Mouse (Mus musculus) neural tube, embryonic 15.5 days (tissue): Measurements from ENCODE around the gene Ube2o. TPM values are rescaled to one million over a fixed set of nuclear protein-coding genes. Genes with fewer than 3 reads are reported as not detected.
A peak's percentile ranks its signal among the peaks of the same experiment; 100 is the strongest.
"Not testable (repeated sequence)": the region's sequence is repeated elsewhere in the genome, so short reads cannot be mapped to it uniquely, and the experiment has no call there.

ENCODE experiments used
- ATAC-seq: fragments of 200-750 bp; cut with Nextera tagmentation; 2 replicates; pipeline ENCODE4 v1.8.0; 2017; ENCODE audit warnings: mild to moderate bottlenecking, moderate TSS enrichment, moderate library complexity; ENCODE audit not compliant: low FRiP score
- H3K27ac ChIP-seq: fragments of 300-500 bp; sonication (generic); replicated peaks from 2 replicates; pipeline ENCODE4 v1.5.1; 2015; ENCODE audit warnings: mild to moderate bottlenecking, inconsistent platforms
- H3K27me3 ChIP-seq: fragments of 300-500 bp; sonication (generic); replicated peaks from 2 replicates; pipeline ENCODE4 v1.6.1; 2015; ENCODE audit warnings: inconsistent platforms
- H3K36me3 ChIP-seq: fragments of 300-500 bp; sonication (generic); 2 replicates; pipeline ENCODE4 v1.6.1; 2015; ENCODE audit warnings: inconsistent platforms
- H3K4me1 ChIP-seq: fragments of 300-500 bp; sonication (generic); 2 replicates; pipeline ENCODE4 v1.6.1; 2015; ENCODE audit warnings: inconsistent platforms
- H3K4me2 ChIP-seq: fragments of 300-500 bp; sonication (generic); 2 replicates; pipeline ENCODE4 v1.6.1; 2015; ENCODE audit warnings: inconsistent platforms, mild to moderate bottlenecking, moderate library complexity
- H3K4me3 ChIP-seq: fragments of 300-500 bp; sonication (generic); replicated peaks from 2 replicates; pipeline ENCODE4 v1.5.1; 2015; ENCODE audit warnings: mild to moderate bottlenecking, inconsistent platforms
- H3K9ac ChIP-seq: fragments of 300-500 bp; sonication (generic); replicated peaks from 2 replicates; pipeline ENCODE4 v1.6.1; 2015; ENCODE audit warnings: mild to moderate bottlenecking, inconsistent platforms
- H3K9me3 ChIP-seq: fragments of 300-500 bp; sonication (generic); replicated peaks from 2 replicates; pipeline ENCODE4 v1.6.1; 2016; ENCODE audit warnings: inconsistent platforms
- WGBS: fragments of 180-500 bp; shearing (Covaris S2); methylation state at CpG from one replicate; pipeline ENCODE4 v1.1.7; 2015; ENCODE audit warnings: mixed read lengths; 5-methylcytosine and 5-hydroxymethylcytosine counted together
- polyA plus RNA-seq: library from polyadenylated mRNA; unstranded; fragments of >200 nt; fragmentation: Nextera tagmentation; extraction: Ambion mirVana; gene quantifications from 2 replicates; pipeline ENCODE4 v1.2.1, GENCODE M21; 2015

Gene Ube2o
- polyA plus RNA-seq, 1 experiment from 2014 or later = 32.4 TPM

- Histone ChIP-seq H3K4me1 (peaks cover 11% of the 10 kb centered on the region), H3K9me3 (no peaks in the 10 kb centered on the region), H3K36me3 (no peaks in the 10 kb centered on the region), H3K4me2 (no peak overlapping the region), H3K9ac (no peak overlapping the region), H3K4me3 (no peak overlapping the region), H3K27ac (0 out of 2 replicates have a peak overlapping the region, but pooled peaks have one; percentile 48), H3K27me3 (no peaks in the 10 kb centered on the region)
- 18% methylated on average over 7 of the region's 7 CpGs for WGBS
- ATAC-seq = no peak; the same call in 1 of the 2 replicates
Measured at GRCm38 (mm10) chr11:116501005-116501746, 80.1 kb downstream of the Ube2o start.

- Histone ChIP-seq H3K9ac (no peak overlapping the region), H3K9me3 (no peaks in the 10 kb centered on the region), H3K36me3 (no peaks in the 10 kb centered on the region), H3K4me1 (peaks cover 19% of the 10 kb centered on the region), H3K4me2 (peak overlapping the region; percentile 54), H3K27me3 (no peaks in the 10 kb centered on the region), H3K27ac (no peak overlapping the region), H3K4me3 (no peak overlapping the region)
- ATAC-seq = no peak
- 45% methylated on average over 6 of the region's 6 CpGs for WGBS
Measured at GRCm38 (mm10) chr11:116499018-116499417, 82.2 kb downstream of the Ube2o start.

GRCm38 (mm10) chr11:116498596-116498995 is 82.7 kb downstream of the Ube2o start:
- Histone ChIP-seq H3K4me2 (peak overlapping the region; percentile 54), H3K27me3 (no peaks in the 10 kb centered on the region), H3K36me3 (no peaks in the 10 kb centered on the region), H3K9me3 (no peaks in the 10 kb centered on the region), H3K4me3 (peak overlapping the region; percentile 25), H3K9ac (no peak overlapping the region), H3K4me1 (peaks cover 19% of the 10 kb centered on the region), H3K27ac (no peak overlapping the region)
- 27% methylated on average over 34 of the region's 34 CpGs for WGBS
- ATAC-seq = no peak

DNA sequence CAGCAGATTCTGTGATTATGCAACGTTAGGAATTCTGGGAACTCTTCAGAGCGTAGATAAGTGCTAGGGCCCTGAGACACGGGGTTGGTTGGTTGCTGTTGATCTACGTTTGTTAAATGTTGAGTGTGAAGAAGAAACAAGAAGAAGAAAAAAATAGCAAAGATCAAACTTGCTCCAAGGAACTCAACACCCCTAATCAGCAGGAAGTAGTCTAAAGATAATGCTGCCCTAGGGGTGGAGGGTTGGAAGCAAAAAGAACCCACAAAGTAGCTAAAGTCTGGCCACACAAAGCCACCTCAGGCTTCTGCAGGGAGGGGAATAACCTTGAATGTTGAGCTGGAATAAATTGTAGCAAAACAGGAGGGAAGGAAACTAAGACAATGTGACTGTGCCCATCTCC is 83.9 kb downstream of the Ube2o start:
- H3K4me1 ChIP-seq = peaks cover 19% of the 10 kb centered on the region
- no peak overlapping the region for H3K4me2 ChIP-seq
- H3K27me3 ChIP-seq = no peaks in the 10 kb centered on the region
- H3K36me3 ChIP-seq = no peaks in the 10 kb centered on the region
- H3K9ac ChIP-seq = no peak overlapping the region
- no peaks in the 10 kb centered on the region for H3K9me3 ChIP-seq
- ATAC-seq = no peak
- H3K4me3 ChIP-seq = no peak overlapping the region
- no peak overlapping the region for H3K27ac ChIP-seq
- 90% methylated on average over 4 of the region's 4 CpGs for WGBS

DNA sequence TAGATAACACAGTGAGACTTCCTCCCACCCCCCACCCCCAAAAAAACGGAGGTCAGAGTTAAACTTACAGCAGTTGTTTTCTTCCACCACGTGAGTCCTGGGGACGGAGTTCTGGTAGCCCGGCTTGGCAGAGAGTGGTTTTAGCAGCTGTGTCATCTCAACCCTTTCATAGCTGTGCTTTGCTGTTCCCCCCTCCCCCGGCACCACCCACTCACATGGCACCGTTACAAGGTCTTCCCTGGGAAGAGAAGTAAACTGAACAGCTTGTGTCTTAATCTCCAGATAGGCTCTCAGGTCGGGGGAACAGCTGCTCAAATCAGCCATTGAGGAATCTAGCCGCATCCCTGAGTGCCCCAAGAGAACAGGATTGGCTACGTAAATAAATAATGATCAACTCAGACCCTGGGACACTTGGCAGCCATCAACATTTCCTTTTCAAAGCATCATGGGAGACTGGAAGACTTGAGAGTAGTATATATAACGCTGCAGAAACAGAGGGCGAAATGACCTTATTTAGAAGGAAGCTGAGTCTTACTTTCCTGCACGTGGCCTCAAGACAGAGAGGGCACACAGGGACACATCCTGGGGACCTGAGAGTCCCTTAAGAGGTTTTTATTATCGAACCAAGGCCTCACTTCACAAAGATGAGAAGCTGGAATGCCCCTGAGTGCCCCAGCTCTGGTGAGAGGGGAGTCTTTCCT is 86.6 kb downstream of the Ube2o start:
- peaks cover 17% of the 10 kb centered on the region for H3K4me1 ChIP-seq
- H3K36me3 ChIP-seq = no peaks in the 10 kb centered on the region
- no peak for ATAC-seq
- H3K9ac ChIP-seq = no peak overlapping the region
- no peaks in the 10 kb centered on the region for H3K27me3 ChIP-seq
- H3K27ac ChIP-seq = no peak overlapping the region; the same call in 1 of the 2 replicates
- WGBS = 41% methylated on average over 13 of the region's 13 CpGs
- no peaks in the 10 kb centered on the region for H3K9me3 ChIP-seq
- H3K4me2 ChIP-seq = no peak overlapping the region
- no peak overlapping the region for H3K4me3 ChIP-seq

DNA sequence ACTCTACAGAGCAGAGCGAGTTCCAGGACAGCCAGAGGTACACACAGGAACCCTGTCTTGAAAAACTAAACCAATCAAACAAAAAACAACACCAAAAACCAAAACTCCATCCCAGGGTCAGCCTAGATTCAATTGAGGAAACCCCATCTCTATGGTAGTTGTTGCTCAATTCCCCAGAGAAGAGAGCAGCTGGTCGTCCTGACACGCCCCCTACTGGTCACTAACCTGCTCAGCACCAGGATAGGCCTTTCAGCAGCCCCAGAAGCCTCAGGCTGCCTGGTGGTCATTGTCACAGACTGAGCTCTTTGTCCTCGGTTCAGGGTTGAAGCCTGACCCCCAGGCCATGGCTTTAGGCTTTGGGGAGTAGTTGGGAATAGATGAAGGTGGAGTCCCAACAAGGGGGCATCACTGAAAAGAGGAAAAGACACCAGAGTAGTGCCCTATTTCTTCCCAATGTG is 87.4 kb downstream of the Ube2o start, which contains the start of gene Prpsap1:
Gene Prpsap1 (minus strand): TSS at position 408 of the 458 bp plus-strand sequence.
- H3K4me1 ChIP-seq = peaks cover 24% of the 10 kb centered on the region
- H3K9me3 ChIP-seq = no peaks in the 10 kb centered on the region
- ATAC-seq = no peak
- H3K4me3 ChIP-seq = no peak within 1 kb of the TSS
- no peaks in the 10 kb centered on the region for H3K27me3 ChIP-seq
- no peak within 1 kb of the TSS for H3K4me2 ChIP-seq
- H3K36me3 ChIP-seq = no peaks in the 10 kb centered on the region
- no peak within 1 kb of the TSS for H3K9ac ChIP-seq
- no peak within 1 kb of the TSS; the same call in 1 of the 2 replicates for H3K27ac ChIP-seq
- 26% methylated on average over 4 of the region's 4 CpGs for WGBS

GRCm38 (mm10) chr11:116493191-116493590 is 88.1 kb downstream of the Ube2o start:
- Histone ChIP-seq H3K4me2 (no peak overlapping the region), H3K36me3 (no peaks in the 10 kb centered on the region), H3K9ac (no peak overlapping the region), H3K9me3 (no peaks in the 10 kb centered on the region), H3K4me1 (peaks cover 26% of the 10 kb centered on the region), H3K27me3 (no peaks in the 10 kb centered on the region), H3K4me3 (no peak overlapping the region), H3K27ac (no peak overlapping the region)
- ATAC-seq = no peak
- WGBS = 89% methylated on average over 5 of the region's 5 CpGs

DNA sequence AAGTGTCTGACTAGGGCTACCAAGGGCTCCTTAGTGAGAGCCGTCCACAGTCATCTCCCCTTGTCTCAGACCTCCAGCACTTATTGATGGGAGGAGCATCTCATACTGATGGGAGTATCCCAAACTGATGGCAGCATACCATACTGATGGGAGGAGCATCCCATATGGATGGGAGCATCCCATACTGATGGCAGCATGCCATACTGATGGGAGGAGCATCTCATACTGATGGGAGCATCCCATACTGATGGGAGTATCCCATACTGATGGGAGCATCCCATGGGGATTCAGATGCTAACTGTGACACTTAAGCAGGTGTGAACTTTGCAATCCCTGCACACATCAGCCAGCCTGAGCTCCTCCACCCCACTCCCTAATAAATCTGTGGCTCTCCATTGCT is 88.7 kb downstream of the Ube2o start:
- peaks cover 32% of the 10 kb centered on the region for H3K4me1 ChIP-seq
- ATAC-seq, H3K4me2 ChIP-seq, H3K9ac ChIP-seq, H3K27ac ChIP-seq, H3K27me3 ChIP-seq, H3K9me3 ChIP-seq, H3K36me3 ChIP-seq, H3K4me3 ChIP-seq: not testable (repeated sequence)
- WGBS = 91% methylated on average over 1 of the region's 1 CpGs

- Histone ChIP-seq H3K4me1 (peaks cover 32% of the 10 kb centered on the region), H3K27me3 (no peaks in the 10 kb centered on the region), H3K4me2 (peak overlapping the region; percentile 73), H3K36me3 (peaks cover 11% of the 10 kb centered on the region; the same call in 1 of the 2 replicates), H3K9me3 (no peaks in the 10 kb centered on the region), H3K27ac (no peak overlapping the region), H3K4me3 (no peak overlapping the region), H3K9ac (no peak overlapping the region)
- 70% methylated on average over 6 of the region's 6 CpGs for WGBS
- ATAC-seq = no peak
Measured at GRCm38 (mm10) chr11:116491338-116491737, 89.9 kb downstream of the Ube2o start.

DNA sequence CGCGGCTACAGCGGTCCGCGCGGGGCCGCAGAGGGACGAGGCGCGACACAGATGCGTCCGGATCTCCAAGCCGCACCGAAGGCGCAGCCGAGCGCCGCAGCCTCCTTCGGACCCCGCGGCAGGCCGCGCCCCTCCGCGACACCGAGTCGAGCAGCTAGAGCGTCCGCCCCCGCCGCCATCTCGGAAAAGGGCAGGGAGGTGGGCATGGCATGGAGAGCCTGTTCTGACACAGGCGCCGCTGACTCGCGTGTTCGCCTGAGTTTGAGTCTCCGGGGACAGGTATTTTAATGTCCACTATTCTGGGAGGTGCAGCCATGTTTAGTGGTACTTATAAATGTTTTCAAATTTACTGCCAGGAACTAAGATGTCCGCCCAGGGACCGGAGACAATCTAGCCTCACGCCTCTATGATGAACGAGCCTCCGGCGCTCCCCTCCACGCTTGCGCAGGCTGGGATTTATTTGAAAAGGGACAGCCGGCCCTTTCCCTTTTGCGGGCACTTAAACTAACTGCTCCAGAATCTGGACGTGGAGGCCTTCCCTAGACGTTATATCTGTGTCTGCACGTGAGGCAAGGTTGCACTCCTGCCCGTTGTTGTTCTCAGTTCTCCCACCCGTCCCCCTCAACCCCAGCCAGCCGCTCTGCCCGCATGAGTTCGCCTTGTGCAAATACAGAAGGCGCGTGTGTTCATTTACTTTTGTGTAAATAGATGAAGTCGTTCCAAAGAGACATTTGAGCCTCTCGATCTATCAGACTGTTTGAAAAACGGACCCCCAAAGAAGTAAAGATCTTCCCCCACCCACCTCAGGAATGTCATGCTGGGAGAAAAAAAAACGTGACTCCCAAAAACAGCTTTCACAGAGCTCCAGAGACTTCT is 90.8 kb downstream of the Ube2o start:
- Histone ChIP-seq H3K36me3 (peaks cover 18% of the 10 kb centered on the region), H3K4me2 (peak overlapping the region; percentile 73), H3K4me1 (peaks cover 32% of the 10 kb centered on the region), H3K4me3 (peak overlapping the region; percentile 99), H3K27ac (peak overlapping the region; percentile 92), H3K27me3 (no peaks in the 10 kb centered on the region), H3K9me3 (no peaks in the 10 kb centered on the region), H3K9ac (peak overlapping the region; percentile 96)
- WGBS = under 1% methylated on average over 62 of the region's 62 CpGs
- ATAC-seq = peak; percentile 93

DNA sequence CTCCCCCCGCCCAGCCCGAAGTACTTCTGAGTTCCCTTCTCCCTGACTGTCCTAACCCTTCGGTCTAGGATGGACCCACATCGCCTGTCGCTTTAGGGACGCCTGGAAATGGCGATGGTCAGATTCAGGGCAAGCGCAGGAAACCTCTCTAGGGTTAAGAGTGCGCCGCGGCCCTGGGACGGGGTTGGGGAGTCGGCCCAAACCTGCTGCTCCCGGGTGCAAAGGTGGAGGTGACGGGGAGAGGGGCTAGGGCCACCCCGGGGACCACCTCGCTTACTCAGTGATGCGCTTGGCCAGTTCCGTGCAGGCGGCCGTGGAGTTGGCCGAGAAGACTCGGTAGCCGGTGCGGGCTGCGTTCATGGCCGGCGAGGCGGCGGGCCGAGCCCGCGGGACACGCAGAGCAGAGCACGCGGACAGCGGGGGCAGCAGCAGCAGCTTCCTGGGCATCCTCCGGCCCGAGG is 91.4 kb downstream of the Ube2o start:
- H3K4me3 ChIP-seq = peak overlapping the region; percentile 99
- peak overlapping the region; percentile 92 for H3K27ac ChIP-seq
- WGBS = under 1% methylated on average over 39 of the region's 39 CpGs
- peaks cover 25% of the 10 kb centered on the region for H3K36me3 ChIP-seq
- peak overlapping the region; percentile 96 for H3K9ac ChIP-seq
- peaks cover 28% of the 10 kb centered on the region for H3K4me1 ChIP-seq
- peak; percentile 61 for ATAC-seq
- H3K27me3 ChIP-seq = no peaks in the 10 kb centered on the region
- H3K4me2 ChIP-seq = peak overlapping the region; percentile 73
- H3K9me3 ChIP-seq = no peaks in the 10 kb centered on the region
